Mouse (Mus musculus) A20 (cell line): ENCODE results near the gene Wdr35.

ENCODE experiments used
- DNase-seq: peaks from one replicate; pipeline ENCODE4 v3.0.0-alpha.2; 2011; ENCODE audit warnings: low read depth, low spot score

Wdr35 gene

DNA sequence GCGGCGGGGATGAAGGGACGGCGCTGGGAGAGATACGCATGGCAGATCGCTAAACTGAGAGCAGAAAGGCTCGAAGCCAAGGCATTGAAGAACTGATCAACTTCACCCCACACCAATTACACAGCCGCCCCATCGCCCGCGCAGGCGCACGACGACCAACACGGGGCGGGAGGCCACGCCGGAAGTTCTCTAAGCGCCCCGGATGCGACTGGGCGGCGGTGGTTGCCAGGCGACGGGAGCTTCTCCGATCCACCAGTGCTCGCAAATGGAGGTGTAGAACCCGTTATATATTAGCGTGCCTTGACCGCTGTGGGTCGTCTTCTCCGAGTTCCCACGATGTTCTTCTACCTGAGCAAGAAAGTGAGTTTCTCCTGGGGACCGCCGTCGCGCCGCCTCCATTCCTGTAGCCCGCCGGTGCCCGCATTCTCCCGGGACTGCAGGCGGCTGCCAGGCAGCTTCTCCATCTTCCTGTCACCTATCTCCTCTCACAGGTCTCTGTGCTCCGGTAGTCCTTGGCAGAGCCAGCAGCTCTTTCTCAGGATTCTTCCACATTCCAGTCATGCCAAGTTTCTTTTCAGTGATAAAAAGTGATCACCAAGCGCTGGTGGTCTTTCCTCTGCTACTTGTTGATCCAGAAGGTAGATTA lies at the start of gene Wdr35:
TSS of gene Wdr35 (plus strand) at position 73 of the 646 bp plus-strand sequence.
- DNase-seq = peak; percentile 89

GRCm38 (mm10) chr12:8927652-8928051 lies 46.0 kb upstream of the Wdr35 start:
- DNase-seq = peak; percentile 57

GRCm38 (mm10) chr12:8928766-8929165 lies 44.9 kb upstream of the Wdr35 start:
- DNase-seq = no peak

DNA sequence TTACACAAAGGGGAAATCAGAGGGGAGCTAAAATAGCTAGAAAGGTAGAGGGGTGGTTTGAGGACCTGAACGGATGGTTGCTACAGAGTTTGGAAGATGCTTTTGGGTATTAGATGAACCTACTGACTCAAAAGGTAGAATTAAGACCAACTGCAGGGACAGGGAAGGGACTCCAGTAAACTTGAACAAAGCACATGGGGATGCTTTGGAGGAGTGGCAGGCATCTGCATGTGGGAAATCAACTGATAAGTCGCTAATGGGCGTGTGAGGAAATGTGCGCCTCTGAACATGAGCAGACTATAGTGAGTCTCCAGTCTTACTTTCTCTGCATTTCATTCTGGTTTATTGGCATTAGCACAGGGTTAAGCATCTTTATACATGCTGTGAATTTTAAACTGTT lies 42.6 kb upstream of the Wdr35 start:
- no peak for DNase-seq

DNA sequence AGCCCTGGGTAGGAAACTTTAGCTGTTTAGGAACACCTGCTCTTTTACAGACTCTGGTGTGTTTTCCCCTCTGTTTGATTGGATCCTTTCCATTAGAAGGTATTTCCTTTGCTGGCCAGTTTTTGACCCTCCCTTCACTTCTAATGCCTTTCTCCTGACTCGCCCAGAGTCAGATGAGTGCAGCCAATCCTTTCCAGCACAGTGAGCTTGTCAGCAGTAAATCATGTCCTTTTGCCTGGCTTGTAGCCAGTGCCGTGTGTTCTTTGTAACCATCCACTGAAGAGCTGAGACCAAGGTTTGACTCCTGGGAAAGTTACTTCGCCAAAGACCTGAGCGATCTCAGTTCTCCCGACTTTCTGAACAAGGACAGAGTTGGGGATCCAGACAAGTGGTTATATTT lies 38.3 kb upstream of the Wdr35 start:
- no peak for DNase-seq

DNA sequence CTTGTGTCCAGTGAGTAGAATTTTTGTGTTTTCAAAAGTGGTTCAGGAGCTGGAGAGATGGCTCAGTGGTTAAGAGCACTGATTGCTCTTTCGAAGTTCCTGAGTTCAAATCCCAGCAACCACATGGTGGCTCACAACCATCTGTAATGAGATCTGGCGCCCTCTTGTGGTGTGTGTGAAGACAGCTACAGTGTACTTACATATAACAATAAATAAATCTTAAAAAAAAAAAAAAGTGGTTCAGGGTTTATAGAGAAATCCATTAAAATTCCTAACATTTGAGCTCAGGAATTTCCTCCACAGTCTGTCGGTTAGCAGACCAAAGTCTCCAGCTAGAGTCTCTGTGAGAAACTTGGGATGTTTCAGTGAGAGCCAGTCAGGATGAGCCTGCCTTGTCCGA lies 37.5 kb upstream of the Wdr35 start:
- peak; percentile 35 for DNase-seq

DNA sequence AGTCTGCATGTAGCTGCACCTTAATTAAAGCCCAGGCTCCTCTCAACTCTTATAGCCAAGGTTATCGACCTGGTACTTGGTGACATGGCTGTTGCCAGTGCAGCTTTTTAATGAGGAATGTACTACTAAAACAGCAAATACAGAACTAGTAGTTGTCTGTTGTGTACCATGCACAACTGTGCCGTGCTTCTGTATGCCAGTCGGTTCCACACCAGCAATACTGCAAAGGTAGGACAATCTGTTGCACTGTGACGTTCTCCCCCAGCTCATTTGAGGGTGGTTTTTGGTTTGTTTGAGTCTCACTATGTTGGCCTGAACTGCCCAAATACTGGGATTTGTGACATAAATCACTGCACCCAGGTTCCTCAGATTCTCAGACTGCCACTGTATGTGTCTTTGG lies 34.2 kb upstream of the Wdr35 start:
- DNase-seq = no peak

GRCm38 (mm10) chr12:8940011-8941005 lies 33.4 kb upstream of the Wdr35 start:
- DNase-seq = peak; percentile 45

GRCm38 (mm10) chr12:8941131-8941615 lies 32.5 kb upstream of the Wdr35 start:
- DNase-seq = no peak

GRCm38 (mm10) chr12:8941699-8942392 lies 31.8 kb upstream of the Wdr35 start:
- peak; percentile 84 for DNase-seq

- no peak for DNase-seq
Measured at GRCm38 (mm10) chr12:8947163-8947562, 26.5 kb upstream of the Wdr35 start.

DNA sequence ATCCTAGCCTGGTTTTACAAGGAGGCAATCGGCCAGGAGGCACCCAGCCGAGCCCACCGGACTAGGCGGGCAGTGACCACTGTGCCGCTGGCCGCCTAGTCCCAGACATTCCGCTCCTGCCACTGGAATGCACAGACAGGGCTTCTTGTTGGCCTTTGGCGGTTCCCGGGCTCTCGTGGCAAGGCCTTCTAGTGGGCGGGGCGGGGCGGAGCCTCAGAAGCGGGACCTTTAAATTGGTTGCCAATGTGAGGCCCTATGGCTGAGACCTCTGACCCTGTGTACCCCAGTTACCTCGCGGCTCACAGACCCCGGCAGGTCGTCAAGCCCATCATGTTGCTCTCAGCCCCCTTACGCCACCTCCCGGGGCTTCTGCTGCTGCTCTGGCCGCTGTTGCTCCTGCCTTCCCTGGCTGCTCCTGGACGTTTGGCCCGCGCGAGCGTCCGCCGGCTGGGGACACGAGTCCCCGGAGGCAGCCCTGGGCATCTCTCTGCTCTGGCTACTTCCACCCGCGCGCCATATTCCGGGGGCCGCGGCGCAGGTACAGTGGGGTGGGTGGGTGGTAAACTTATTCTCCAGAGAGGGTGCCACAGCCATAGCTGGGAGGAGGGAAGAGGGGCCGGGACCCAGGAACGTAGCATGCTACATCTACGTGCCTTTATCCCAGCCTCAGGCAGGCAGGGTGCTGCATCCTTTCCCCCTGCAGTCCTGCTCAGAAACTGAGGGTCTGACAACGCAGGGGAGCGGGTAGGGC lies 25.8 kb upstream of the Wdr35 start, which contains the start of gene Matn3:
TSS of gene Matn3 (plus strand) at position 216 of the 751 bp plus-strand sequence.
- DNase-seq = no peak

GRCm38 (mm10) chr12:8953136-8953535 lies 20.6 kb upstream of the Wdr35 start:
- DNase-seq = no peak

- no peak for DNase-seq
Measured at GRCm38 (mm10) chr12:8954161-8954561, 19.5 kb upstream of the Wdr35 start.

GRCm38 (mm10) chr12:8961607-8962316 lies 11.9 kb upstream of the Wdr35 start:
- DNase-seq = no peak

DNA sequence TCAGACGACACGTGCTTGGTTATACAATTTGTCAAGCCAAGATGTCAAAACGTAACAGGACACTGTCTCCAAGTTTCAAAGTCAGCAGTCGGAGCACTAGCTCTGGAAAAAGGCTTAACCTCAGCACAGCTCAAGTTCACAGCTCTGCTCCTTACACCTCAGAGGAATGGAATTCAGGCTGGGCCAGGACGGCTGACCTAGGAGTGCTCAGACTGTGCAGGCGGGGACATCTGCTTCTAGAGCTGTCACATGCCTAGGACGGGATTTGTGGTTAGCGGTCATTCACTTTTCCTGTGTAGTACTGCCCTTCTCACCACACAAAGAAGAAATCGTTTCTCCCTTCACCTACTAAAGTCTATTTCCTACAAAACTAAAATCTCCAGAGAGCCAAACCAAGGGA lies 3.9 kb upstream of the Wdr35 start:
- DNase-seq = no peak

DNA sequence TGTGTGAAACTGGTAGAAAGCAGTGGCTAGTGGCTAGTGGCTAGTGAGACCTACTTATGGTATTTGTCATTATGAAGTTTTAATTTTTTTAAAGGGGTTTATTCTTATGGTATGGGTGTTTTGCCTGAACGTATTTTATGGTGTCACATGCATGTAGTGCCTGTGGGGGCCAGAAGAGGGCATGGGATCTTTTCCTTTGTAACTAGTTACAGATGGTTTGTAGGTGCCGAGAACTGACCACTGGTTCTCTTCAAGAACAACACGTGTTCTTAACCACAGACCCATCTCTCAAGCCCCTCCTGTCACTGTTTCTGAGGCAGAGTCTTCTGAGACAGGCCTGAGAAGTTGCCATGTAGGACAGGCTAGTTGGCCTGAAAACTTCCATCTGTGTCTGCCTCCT lies 1.4 kb downstream of the Wdr35 start:
- peak; percentile 17 for DNase-seq

- DNase-seq = no peak
Measured at GRCm38 (mm10) chr12:8993231-8993630, 19.5 kb downstream of the Wdr35 start.

DNA sequence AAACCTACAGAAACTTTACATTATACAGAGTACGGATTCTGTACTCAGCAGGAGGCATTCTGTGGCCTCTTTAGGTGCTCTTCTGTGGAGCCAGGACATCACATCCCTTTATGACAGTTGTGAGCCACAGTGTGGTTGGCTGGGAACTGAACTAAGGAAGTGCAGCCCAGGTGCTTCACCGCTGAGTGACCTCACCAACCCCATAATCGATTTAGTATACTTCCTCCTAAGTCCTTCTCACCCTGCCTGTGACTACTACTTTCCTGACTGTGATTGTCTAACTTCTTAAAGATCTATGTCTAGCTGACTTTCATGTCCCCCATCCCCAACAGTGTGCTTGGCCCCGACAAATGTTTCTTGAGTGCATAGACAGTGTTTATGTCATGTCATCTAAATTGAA lies 24.6 kb downstream of the Wdr35 start:
- peak; percentile 50 for DNase-seq

- DNase-seq = peak; percentile 73
Measured at GRCm38 (mm10) chr12:9002038-9002648, 28.5 kb downstream of the Wdr35 start.
